Mouse (Mus musculus) heart, embryonic 16.5 days (tissue): Measurements from ENCODE around the gene Six5. TPM values are rescaled to one million over a fixed set of nuclear protein-coding genes. Genes with fewer than 3 reads are reported as not detected.

Experiments used
- ATAC-seq: fragments of 200-750 bp; cut with Nextera tagmentation; replicated peaks from 2 replicates; pipeline ENCODE4 v1.8.0; 2017; ENCODE audit warnings: moderate number of reproducible peaks; ENCODE audit not compliant: insufficient read depth, low FRiP score; ENCODE audit errors: extremely low read depth
- H3K27ac ChIP-seq: fragments of 300-500 bp; sonication (generic); 2 replicates; pipeline ENCODE4 v1.5.1; 2014; ENCODE audit warnings: mild to moderate bottlenecking, low read length, control low read depth, moderate library complexity
- H3K27me3 ChIP-seq: fragments of 300-500 bp; sonication (generic); 2 replicates; pipeline ENCODE4 v1.6.1; 2014; ENCODE audit warnings: low read length, mixed read lengths; ENCODE audit not compliant: control insufficient read depth, insufficient read depth
- H3K36me3 ChIP-seq: fragments of 300-500 bp; sonication (generic); 2 replicates; pipeline ENCODE4 v1.6.1; 2014; ENCODE audit not compliant: control insufficient read depth, insufficient read depth
- H3K4me1 ChIP-seq: fragments of 300-500 bp; sonication (generic); 2 replicates; pipeline ENCODE4 v1.6.1; 2014; ENCODE audit warnings: low read length, mixed read lengths; ENCODE audit not compliant: control insufficient read depth, insufficient read depth
- H3K4me2 ChIP-seq: fragments of 300-500 bp; sonication (generic); 2 replicates; pipeline ENCODE4 v1.6.1; 2014; ENCODE audit warnings: low read depth, mild to moderate bottlenecking, control low read depth, low read length
- H3K4me3 ChIP-seq: fragments of 300-500 bp; sonication (generic); 2 replicates; pipeline ENCODE4 v1.5.1; 2014; ENCODE audit warnings: mild to moderate bottlenecking, control low read depth, low read length
- H3K9ac ChIP-seq: fragments of 300-500 bp; sonication (generic); 2 replicates; pipeline ENCODE4 v1.6.1; 2014; ENCODE audit warnings: low read length, control low read depth
- H3K9me3 ChIP-seq: fragments of 300-500 bp; sonication (generic); replicated peaks from 2 replicates; pipeline ENCODE4 v1.6.1; 2016; ENCODE audit warnings: low read length; ENCODE audit not compliant: control insufficient read depth
- WGBS: fragments of 180-500 bp; shearing (Covaris S2); extraction: QIAGEN DNeasy Blood & Tissue Kit; methylation state at CpG from one replicate; pipeline ENCODE4 v1.1.7; 2014; 5-methylcytosine and 5-hydroxymethylcytosine counted together
- microRNA-seq: library from miRNA; unstranded; fragments of <30 nt; microRNA quantifications from one replicate; pipeline ENCODE4, GENCODE M21; 2017
- polyA plus RNA-seq: library from polyadenylated mRNA; unstranded; fragments of >200 nt; fragmentation: Nextera tagmentation; extraction: Ambion mirVana; gene quantifications from 2 replicates; pipeline ENCODE4 v1.2.1, GENCODE M21; 2015

The Six5 gene
- polyA plus RNA-seq, 1 experiment from 2014 or later, result 5.1 TPM

DNA sequence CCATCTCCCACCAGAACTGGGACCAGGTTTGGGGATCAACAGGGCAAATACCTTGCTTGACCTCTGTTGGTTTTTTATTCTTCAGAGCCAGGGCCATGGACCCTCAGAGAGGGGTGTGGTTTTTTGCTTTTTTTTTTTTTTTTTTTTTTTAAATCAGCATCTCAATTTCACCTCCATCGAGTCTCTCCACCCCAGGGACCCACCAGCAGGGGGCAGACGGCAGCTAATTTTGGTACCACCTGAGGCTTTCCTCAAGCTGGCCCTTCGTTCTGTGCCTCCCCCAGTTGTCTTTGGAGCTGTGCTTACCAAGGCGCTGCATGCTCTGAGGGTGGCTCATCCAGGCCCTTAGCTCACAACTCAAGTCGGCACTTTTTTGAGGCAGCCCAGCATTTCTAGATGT lies 43.0 kb downstream of the Six5 start:
- Histone ChIP-seq H3K27ac (no peak overlapping the region), H3K27me3 (no peaks in the 10 kb centered on the region), H3K9me3 (no peaks in the 10 kb centered on the region), H3K9ac (no peak overlapping the region), H3K36me3 (peaks cover 47% of the 10 kb centered on the region), H3K4me3 (no peak overlapping the region), H3K4me1 (no peaks in the 10 kb centered on the region), H3K4me2 (no peak overlapping the region)
- ATAC-seq, result no peak
- 42% methylated on average over 5 of the region's 5 CpGs for WGBS

DNA sequence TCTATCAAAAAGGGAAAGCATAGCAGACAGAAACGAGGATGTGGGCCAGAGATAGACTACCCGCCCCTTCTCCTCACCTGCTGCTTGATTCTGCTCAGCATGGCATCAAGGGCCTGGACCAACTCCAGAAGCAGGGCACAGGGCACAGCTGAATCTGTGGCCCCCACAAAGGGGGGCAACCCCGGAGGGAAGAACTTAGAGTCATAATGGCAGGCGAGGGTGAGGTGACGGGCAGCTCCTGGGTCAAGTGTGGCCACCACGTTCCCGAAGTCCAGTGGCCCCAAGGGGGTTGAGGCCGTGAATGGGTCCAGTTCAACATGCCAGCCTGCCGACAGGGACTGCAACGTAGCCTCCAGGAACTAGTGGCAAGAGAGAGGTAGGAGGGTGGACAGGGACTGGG lies 52.4 kb downstream of the Six5 start:
- H3K27me3 ChIP-seq, result no peaks in the 10 kb centered on the region
- no peak for ATAC-seq
- 87% methylated on average over 10 of the region's 10 CpGs for WGBS
- no peak overlapping the region for H3K9ac ChIP-seq
- no peak overlapping the region for H3K4me2 ChIP-seq
- H3K9me3 ChIP-seq, result no peaks in the 10 kb centered on the region
- no peak overlapping the region for H3K4me3 ChIP-seq
- no peaks in the 10 kb centered on the region for H3K36me3 ChIP-seq
- no peak overlapping the region for H3K27ac ChIP-seq
- H3K4me1 ChIP-seq, result peaks cover 13% of the 10 kb centered on the region

DNA sequence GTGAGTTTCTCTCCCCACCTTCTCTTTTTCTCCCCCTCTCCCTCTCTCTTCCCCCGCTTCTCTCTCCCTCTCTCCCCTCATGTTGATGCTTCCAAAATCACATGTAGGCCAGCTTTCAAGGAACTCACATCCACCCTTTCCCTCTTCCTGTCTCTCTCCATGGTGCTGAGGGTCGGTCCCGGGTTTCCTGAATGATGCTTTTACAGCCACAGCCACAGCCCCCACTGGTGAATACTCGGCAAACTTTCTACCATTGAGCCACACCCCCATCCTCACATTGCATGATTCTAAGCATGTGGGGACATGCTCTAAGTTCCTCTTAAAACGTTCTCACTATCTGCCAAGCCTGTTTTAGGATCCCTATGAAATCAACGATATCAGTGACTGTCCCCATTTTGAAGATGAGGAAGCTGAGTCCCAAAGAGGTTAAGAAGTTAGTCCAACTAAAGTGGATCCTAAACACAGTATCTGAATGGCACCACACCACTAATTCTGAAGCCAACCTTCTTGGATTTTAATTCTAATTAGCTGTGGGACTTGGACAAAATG lies 53.2 kb downstream of the Six5 start:
- no peak overlapping the region for H3K4me2 ChIP-seq
- H3K27me3 ChIP-seq, result no peaks in the 10 kb centered on the region
- no peak overlapping the region for H3K27ac ChIP-seq
- peaks cover 4% of the 10 kb centered on the region; the same call in 1 of the 2 replicates for H3K36me3 ChIP-seq
- H3K9ac ChIP-seq, result no peak overlapping the region
- no peak for ATAC-seq
- WGBS, result 43% methylated on average over 6 of the region's 6 CpGs
- H3K4me1 ChIP-seq, result peaks cover 13% of the 10 kb centered on the region
- H3K9me3 ChIP-seq, result no peaks in the 10 kb centered on the region
- H3K4me3 ChIP-seq, result no peak overlapping the region

Small RNA genes lying within 50 kb of the gene (microRNA-seq; reads per million reads assigned to microRNA genes)
- gene Mir3100, result not detected

Other genes starting within 250 kb of the Six5 start
- 3.5 and 5.7 TPM in 2 replicates for gene Pglyrp1, start 223.3 kb upstream of the Six5 start, polyA plus RNA-seq
- 21.7 and 23.7 TPM in 2 replicates for gene Ccdc61, start 184.2 kb upstream of the Six5 start, polyA plus RNA-seq
- 0.64 and 0.82 TPM in 2 replicates for gene Nova2, start 168.7 kb upstream of the Six5 start, polyA plus RNA-seq
- not detected in 2 replicates for gene Nanos2, start 107.2 kb upstream of the Six5 start, polyA plus RNA-seq
- 1.8 and 1.9 TPM in 2 replicates for gene Mypop, start 103.3 kb upstream of the Six5 start, polyA plus RNA-seq
- gene Irf2bp1, start 90.5 kb upstream of the Six5 start, polyA plus RNA-seq, result 12.5 and 12.7 TPM in 2 replicates
- gene Foxa3, start 71.1 kb upstream of the Six5 start, polyA plus RNA-seq, result 0.17 and 0.37 TPM in 2 replicates
- 25.3 and 25.6 TPM in 2 replicates for gene Sympk, start 70.2 kb upstream of the Six5 start, polyA plus RNA-seq
- not detected in 2 replicates for gene Rsph6a, start 39.9 kb upstream of the Six5 start, polyA plus RNA-seq
- 12.6 and 14.1 TPM in 2 replicates for gene Dmwd, start 18.4 kb upstream of the Six5 start, polyA plus RNA-seq
- gene Dmpk, start 10.7 kb upstream of the Six5 start, polyA plus RNA-seq, result 70.7 and 85.5 TPM in 2 replicates
- gene Gm4969, start 23.8 kb downstream of the Six5 start, polyA plus RNA-seq, result 0.38 and 0.64 TPM in 2 replicates
- gene Fbxo46, start 25.3 kb downstream of the Six5 start, polyA plus RNA-seq, result 9.8 and 9.9 TPM in 2 replicates
- 9.6 and 10.6 TPM in 2 replicates for gene Qpctl, start 54.7 kb downstream of the Six5 start, polyA plus RNA-seq
- gene Snrpd2, start 55.1 kb downstream of the Six5 start, polyA plus RNA-seq, result 84.3 and 93.8 TPM in 2 replicates
- 104 and 107 TPM in 2 replicates for gene Gipr, start 71.5 kb downstream of the Six5 start, polyA plus RNA-seq
- gene Eml2, start 81.8 kb downstream of the Six5 start, polyA plus RNA-seq, result 23.5 and 26.2 TPM in 2 replicates
- 2.4 and 2.7 TPM in 2 replicates for gene Gpr4, start 117.9 kb downstream of the Six5 start, polyA plus RNA-seq
- 40.4 and 41.8 TPM in 2 replicates for gene Opa3, start 133.7 kb downstream of the Six5 start, polyA plus RNA-seq
- 84.0 and 86.1 TPM in 2 replicates for gene Vasp, start 177.2 kb downstream of the Six5 start, polyA plus RNA-seq
- gene Ppm1n, start 185.5 kb downstream of the Six5 start, polyA plus RNA-seq, result 0.11 TPM in 1 of 2 replicates, not detected in the other
- 27.4 and 28.5 TPM in 2 replicates for gene Rtn2, start 188.0 kb downstream of the Six5 start, polyA plus RNA-seq
- gene Fosb, start 215.5 kb downstream of the Six5 start, polyA plus RNA-seq, result 0.24 and 0.34 TPM in 2 replicates